Mouse (Mus musculus) midbrain, embryonic 11.5 days (tissue): Measurements from ENCODE around the gene Bola1. TPM values are rescaled to one million over a fixed set of nuclear protein-coding genes. Genes with fewer than 3 reads are reported as not detected.
A peak's percentile ranks its signal among the peaks of the same experiment; 100 is the strongest.

Experiments
- ATAC-seq: fragments of 200-750 bp; cut with Nextera tagmentation; 2 replicates; pipeline ENCODE4 v1.8.0; 2017; ENCODE audit warnings: moderate TSS enrichment, moderate library complexity; ENCODE audit not compliant: low FRiP score
- DNase-seq: peaks from one replicate; pipeline ENCODE4 v3.0.0; 2015; ENCODE audit warnings: low spot score; ENCODE audit errors: missing footprints
- H3K27ac ChIP-seq: fragments of 300-500 bp; sonication (generic); 2 replicates; pipeline ENCODE4 v1.5.1; 2014; ENCODE audit warnings: low read depth, low read length
- H3K27me3 ChIP-seq: fragments of 300-500 bp; sonication (generic); 2 replicates; pipeline ENCODE4 v1.6.1; 2014; ENCODE audit warnings: mild to moderate bottlenecking, low read length, moderate library complexity, mixed read lengths; ENCODE audit not compliant: control insufficient read depth, insufficient read depth
- H3K36me3 ChIP-seq: fragments of 300-500 bp; sonication (generic); 2 replicates; pipeline ENCODE4 v1.6.1; 2014; ENCODE audit warnings: mild to moderate bottlenecking, low read length, moderate library complexity, mixed read lengths; ENCODE audit not compliant: control insufficient read depth, insufficient read depth
- H3K4me1 ChIP-seq: fragments of 300-500 bp; sonication (generic); 2 replicates; pipeline ENCODE4 v1.6.1; 2014; ENCODE audit warnings: low read length; ENCODE audit not compliant: control insufficient read depth, insufficient read depth
- H3K4me2 ChIP-seq: fragments of 300-500 bp; sonication (generic); 2 replicates; pipeline ENCODE4 v1.6.1; 2014; ENCODE audit warnings: mild to moderate bottlenecking, moderate library complexity
- H3K4me3 ChIP-seq: fragments of 300-500 bp; sonication (generic); 2 replicates; pipeline ENCODE4 v1.5.1; 2014; ENCODE audit warnings: low read depth, low read length
- H3K9ac ChIP-seq: fragments of 300-500 bp; sonication (generic); 2 replicates; pipeline ENCODE4 v1.6.1; 2014; ENCODE audit warnings: low read length
- H3K9me3 ChIP-seq: fragments of 300-500 bp; sonication (generic); 2 replicates; pipeline ENCODE4 v1.6.1; 2016; ENCODE audit warnings: low read length; ENCODE audit not compliant: control insufficient read depth
- WGBS: fragments of 180-500 bp; shearing (Covaris S2); extraction: QIAGEN DNeasy Blood & Tissue Kit; methylation state at CpG from one replicate; pipeline ENCODE4 v1.1.7; 2014; 5-methylcytosine and 5-hydroxymethylcytosine counted together
- polyA plus RNA-seq: library from polyadenylated mRNA; unstranded; fragments of >200 nt; fragmentation: Nextera tagmentation; extraction: Ambion mirVana; gene quantifications from 2 replicates; pipeline ENCODE4 v1.2.1, GENCODE M21; 2014

Bola1 gene
- polyA plus RNA-seq, 1 experiment from 2014 or later: 83.9 TPM

DNA sequence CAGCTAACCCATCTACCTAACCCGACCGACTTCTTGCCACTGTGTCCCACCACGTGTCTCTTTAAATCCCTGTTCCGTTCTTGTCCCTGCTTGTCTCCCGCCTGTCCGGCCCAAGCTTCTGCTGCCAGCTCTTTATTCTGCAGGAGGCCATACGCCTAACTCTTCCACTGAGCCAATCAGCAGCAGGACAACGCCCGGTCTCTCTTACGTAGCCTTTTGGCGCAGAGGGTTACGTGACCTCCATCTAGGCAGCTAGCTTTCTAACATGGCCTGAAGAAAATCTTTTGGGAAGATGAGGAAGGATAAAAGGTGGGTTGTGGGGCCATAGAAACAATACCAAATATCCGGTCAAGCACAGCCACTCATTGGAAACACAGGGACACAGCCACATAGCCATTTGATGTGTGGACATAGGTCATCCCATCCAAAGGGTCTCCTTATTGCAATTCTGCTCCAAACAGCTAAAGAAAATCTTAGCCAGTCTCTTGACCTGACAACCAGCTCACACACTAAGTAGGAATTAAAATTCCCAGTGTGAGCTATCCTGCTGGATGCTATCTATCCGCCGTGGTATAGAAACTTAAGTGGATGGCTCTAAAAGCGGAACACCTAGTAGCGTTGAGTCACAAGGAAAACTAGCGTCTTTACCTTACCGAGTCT, 42.8 kb upstream of the Bola1 start:
- WGBS: under 1% methylated on average over 19 of the region's 19 CpGs

GRCm38 (mm10) chr3:96261623-96262022, 42.1 kb upstream of the Bola1 start:
- Histone ChIP-seq H3K4me1 (peaks cover 21% of the 10 kb centered on the region), H3K27ac (peak overlapping the region; percentile 98), H3K4me3 (peak overlapping the region; percentile 55; the same call in 1 of the 2 replicates), H3K9ac (peak overlapping the region; percentile 90), H3K36me3 (no peaks in the 10 kb centered on the region), H3K27me3 (no peaks in the 10 kb centered on the region), H3K9me3 (no peaks in the 10 kb centered on the region), H3K4me2 (peak overlapping the region; percentile 83)
- 63% methylated on average over 3 of the region's 3 CpGs for WGBS
- ATAC-seq (no peak), DNase-seq (no peak)

More for the DNA sequence above, 42.8 kb upstream of the Bola1 start:
- Histone ChIP-seq H3K4me2 (peak overlapping the region; percentile 83), H3K27me3 (no peaks in the 10 kb centered on the region), H3K9me3 (no peaks in the 10 kb centered on the region), H3K27ac (peak overlapping the region; percentile 98), H3K9ac (peak overlapping the region; percentile 90), H3K4me1 (peaks cover 21% of the 10 kb centered on the region), H3K36me3 (no peaks in the 10 kb centered on the region), H3K4me3 (peak overlapping the region; percentile 55)
- ATAC-seq (peak; percentile 86), DNase-seq (peak; percentile 97)

DNA sequence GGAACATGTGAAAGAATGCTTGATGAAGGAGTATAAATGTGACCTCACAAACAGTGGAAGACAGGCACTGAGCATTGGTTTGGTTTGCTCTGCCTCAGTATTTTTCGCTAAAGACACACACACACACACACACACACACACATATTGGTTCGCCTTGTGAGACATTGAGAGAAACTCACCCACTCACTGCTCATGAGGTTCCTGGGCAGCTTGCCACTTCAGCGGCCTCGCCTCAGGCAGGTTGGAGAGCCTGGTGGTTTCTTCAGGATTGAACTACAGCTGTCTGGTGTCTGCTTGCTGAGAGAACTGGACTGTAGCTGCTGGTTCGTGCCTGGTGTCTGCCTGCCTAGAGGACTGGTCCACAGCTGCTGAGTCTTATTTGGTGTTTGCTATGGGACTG, 40.7 kb upstream of the Bola1 start:
- Histone ChIP-seq H3K9me3 (no peaks in the 10 kb centered on the region), H3K4me1 (peaks cover 21% of the 10 kb centered on the region), H3K27me3 (no peaks in the 10 kb centered on the region), H3K27ac (no peak overlapping the region), H3K36me3 (no peaks in the 10 kb centered on the region), H3K4me3 (no peak overlapping the region), H3K4me2 (no peak overlapping the region), H3K9ac (no peak overlapping the region)
- DNase-seq: no peak
- WGBS: 85% methylated on average over 5 of the region's 5 CpGs
- no peak for ATAC-seq

DNA sequence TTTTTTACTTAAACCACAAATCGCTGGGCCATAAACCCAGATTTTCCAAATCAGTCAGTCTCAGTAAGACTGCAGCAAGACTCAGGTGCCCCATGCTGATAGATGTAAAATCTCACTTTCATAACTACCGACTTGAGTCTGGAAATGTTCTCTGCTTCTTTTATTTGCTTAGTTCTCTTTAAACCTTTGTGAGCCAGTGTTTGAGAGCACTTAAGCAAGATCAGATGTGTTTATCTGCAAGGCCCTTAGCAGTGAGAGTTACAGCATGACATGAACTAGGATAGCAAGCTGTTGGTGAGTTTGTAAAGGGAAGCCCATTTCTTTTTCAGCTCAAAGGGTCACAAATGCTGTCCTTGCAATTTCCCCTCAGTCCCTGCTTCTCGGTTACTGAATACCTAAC, 37.7 kb upstream of the Bola1 start:
- 79% methylated on average over 3 of the region's 3 CpGs for WGBS
- no peaks in the 10 kb centered on the region for H3K36me3 ChIP-seq
- H3K4me1 ChIP-seq: peaks cover 7% of the 10 kb centered on the region; the same call in 1 of the 2 replicates
- H3K4me3 ChIP-seq: no peak overlapping the region
- DNase-seq: no peak
- H3K4me2 ChIP-seq: no peak overlapping the region
- H3K9ac ChIP-seq: no peak overlapping the region
- H3K27me3 ChIP-seq: no peaks in the 10 kb centered on the region
- no peaks in the 10 kb centered on the region for H3K9me3 ChIP-seq
- ATAC-seq: no peak
- H3K27ac ChIP-seq: no peak overlapping the region

DNA sequence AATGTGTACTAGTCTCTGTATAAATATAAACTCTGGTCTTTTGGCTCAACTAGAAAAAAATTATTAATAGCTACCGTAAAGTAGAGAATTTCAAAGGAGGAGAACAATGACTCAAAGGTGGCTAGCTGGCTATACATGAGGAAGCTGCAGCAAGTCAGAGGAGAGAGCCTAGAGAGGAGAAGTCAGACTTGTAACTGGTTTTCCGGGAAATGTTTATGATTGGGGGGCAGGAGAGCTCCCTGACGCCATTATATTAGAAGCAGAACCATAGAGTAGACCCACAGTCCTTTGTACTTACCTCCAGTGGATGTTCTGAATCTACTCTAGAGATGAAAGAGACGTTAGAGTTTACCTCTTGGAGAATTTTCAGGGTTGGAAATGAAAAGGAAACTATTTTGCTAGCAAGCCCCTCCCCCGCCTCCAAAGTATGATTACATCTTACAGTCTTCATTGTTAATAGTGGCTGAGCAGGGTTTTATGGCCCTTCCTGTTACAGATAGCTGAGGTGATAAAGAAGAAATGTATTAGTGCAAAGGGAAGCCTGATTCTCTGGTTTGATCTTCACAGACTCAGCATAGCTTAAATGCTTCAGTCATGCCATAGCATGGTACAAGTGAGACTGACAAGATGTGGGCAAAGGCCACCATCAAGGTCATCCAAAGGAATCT, 36.6 kb upstream of the Bola1 start:
- Histone ChIP-seq H3K27me3 (no peaks in the 10 kb centered on the region), H3K4me3 (no peak overlapping the region), H3K4me1 (no peaks in the 10 kb centered on the region), H3K4me2 (no peak overlapping the region), H3K27ac (no peak overlapping the region), H3K9ac (no peak overlapping the region), H3K36me3 (no peaks in the 10 kb centered on the region), H3K9me3 (no peaks in the 10 kb centered on the region)
- DNase-seq: no peak
- 84% methylated on average over 5 of the region's 5 CpGs for WGBS
- ATAC-seq: no peak

DNA sequence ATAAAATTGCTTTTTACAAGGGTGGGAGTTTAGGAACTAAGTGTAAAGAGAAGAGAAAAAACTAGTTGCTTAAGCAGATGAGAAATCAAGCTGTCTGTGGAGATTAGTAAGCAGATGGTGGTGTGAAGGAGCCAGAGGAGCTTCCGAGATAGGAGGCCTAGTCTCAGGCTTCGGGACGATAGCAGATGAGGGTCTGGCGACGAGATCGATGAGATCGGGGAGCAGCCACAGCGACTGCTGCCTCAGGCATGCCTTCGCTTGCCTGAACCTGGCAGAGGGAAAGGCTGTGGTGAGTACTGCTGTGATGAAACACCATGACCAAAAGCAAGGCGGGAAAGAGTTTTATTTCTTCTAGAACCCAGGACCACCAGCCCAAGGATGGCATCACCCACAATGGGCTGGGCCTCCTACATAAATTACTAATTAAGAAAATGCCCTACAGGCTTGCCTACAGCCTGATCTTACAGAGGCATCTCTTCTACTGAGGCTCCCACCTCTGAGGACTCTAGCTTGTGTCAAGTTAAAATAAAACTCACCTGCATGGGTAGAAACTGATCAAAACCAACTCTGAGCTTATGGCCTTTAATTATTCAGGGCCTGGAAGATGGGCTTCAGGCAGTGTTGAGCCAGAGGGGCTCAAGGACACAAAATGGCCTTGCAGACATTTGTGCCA, 35.3 kb upstream of the Bola1 start:
- DNase-seq (no peak), ATAC-seq (no peak)
- Histone ChIP-seq H3K4me1 (no peaks in the 10 kb centered on the region), H3K9ac (no peak overlapping the region), H3K36me3 (no peaks in the 10 kb centered on the region), H3K4me3 (no peak overlapping the region), H3K27me3 (no peaks in the 10 kb centered on the region), H3K27ac (no peak overlapping the region), H3K9me3 (no peaks in the 10 kb centered on the region), H3K4me2 (no peak overlapping the region)
- 56% methylated on average over 10 of the region's 10 CpGs for WGBS

DNA sequence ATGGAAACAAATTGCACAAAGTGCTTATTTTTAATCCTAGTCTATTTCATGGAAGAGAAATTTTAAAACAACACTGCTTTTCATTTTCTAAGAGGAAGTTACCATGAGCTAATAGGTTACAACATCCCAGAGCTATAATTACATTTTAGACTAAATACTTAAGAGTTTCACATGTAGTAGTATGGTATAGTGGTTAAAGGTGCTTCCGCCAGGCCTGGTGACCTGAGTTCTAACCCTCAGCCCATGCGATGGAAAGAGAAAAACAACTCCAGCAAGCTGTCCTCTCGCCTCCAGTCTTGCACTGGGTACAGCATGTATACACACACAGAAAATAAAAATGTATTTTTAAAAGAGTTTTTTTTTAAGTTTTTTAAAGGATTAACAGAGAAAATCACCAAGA, 32.3 kb upstream of the Bola1 start:
- H3K4me1 ChIP-seq: peaks cover 8% of the 10 kb centered on the region
- DNase-seq (no peak), ATAC-seq (no peak)
- H3K9ac ChIP-seq: no peak overlapping the region
- H3K27me3 ChIP-seq: no peaks in the 10 kb centered on the region
- no peaks in the 10 kb centered on the region for H3K9me3 ChIP-seq
- WGBS: 86% methylated on average over 3 of the region's 3 CpGs
- no peaks in the 10 kb centered on the region for H3K36me3 ChIP-seq
- no peak overlapping the region for H3K4me3 ChIP-seq
- H3K4me2 ChIP-seq: no peak overlapping the region
- no peak overlapping the region for H3K27ac ChIP-seq

DNA sequence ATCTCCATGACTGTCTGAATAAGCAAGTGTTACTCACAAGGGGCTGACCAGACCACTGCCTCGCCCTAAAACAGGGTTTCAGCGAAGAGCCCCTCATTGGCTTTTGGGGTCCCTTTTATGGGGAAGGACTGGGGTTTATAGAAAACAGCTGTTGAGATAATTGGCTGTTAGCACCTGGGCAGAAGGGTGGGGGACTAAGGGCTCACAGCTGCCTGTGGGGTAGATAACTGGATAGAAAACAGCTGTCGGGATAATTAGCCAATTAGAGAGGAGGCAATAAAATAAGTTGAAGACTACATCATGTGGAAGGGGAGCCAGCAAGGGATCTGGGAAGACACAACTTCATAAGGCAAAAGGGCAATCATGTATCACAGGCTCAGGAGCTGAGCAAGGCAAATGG, 31.4 kb upstream of the Bola1 start:
- Histone ChIP-seq H3K4me3 (no peak overlapping the region), H3K27ac (no peak overlapping the region), H3K27me3 (no peaks in the 10 kb centered on the region), H3K9ac (no peak overlapping the region), H3K4me2 (no peak overlapping the region), H3K9me3 (no peaks in the 10 kb centered on the region), H3K36me3 (no peaks in the 10 kb centered on the region), H3K4me1 (peaks cover 8% of the 10 kb centered on the region)
- 83% methylated on average over 3 of the region's 3 CpGs for WGBS
- DNase-seq (no peak), ATAC-seq (no peak)

DNA sequence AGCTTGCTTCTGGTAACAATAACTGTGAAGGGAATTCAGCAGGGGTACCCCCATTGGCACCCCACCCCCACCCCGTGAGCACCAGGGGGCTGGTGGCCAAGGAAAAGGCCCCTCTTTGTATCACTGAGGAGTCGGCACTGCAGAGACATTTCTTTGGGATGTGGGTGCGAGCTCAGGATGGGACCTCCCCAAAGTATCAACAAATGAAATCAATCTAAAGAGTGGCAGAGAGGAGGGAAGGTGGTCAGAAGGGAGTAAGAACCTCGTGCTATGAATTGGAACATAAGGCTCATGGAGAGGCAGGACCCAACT, 29.5 kb upstream of the Bola1 start:
- H3K9ac ChIP-seq: no peak overlapping the region
- H3K4me1 ChIP-seq: peaks cover 16% of the 10 kb centered on the region
- no peaks in the 10 kb centered on the region for H3K27me3 ChIP-seq
- ATAC-seq (no peak), DNase-seq (peak; percentile 82)
- H3K36me3 ChIP-seq: no peaks in the 10 kb centered on the region
- peak overlapping the region; percentile 30; the same call in 1 of the 2 replicates for H3K27ac ChIP-seq
- no peak overlapping the region for H3K4me3 ChIP-seq
- H3K4me2 ChIP-seq: peak overlapping the region; percentile 59; the same call in 1 of the 2 replicates
- WGBS: 52% methylated on average over 4 of the region's 4 CpGs
- no peaks in the 10 kb centered on the region for H3K9me3 ChIP-seq
